Mouse (Mus musculus): ENCODE data around the gene Mlxip.
A peak's percentile ranks its signal among the peaks of the same experiment; 100 is the strongest.

Gene Mlxip

DNA sequence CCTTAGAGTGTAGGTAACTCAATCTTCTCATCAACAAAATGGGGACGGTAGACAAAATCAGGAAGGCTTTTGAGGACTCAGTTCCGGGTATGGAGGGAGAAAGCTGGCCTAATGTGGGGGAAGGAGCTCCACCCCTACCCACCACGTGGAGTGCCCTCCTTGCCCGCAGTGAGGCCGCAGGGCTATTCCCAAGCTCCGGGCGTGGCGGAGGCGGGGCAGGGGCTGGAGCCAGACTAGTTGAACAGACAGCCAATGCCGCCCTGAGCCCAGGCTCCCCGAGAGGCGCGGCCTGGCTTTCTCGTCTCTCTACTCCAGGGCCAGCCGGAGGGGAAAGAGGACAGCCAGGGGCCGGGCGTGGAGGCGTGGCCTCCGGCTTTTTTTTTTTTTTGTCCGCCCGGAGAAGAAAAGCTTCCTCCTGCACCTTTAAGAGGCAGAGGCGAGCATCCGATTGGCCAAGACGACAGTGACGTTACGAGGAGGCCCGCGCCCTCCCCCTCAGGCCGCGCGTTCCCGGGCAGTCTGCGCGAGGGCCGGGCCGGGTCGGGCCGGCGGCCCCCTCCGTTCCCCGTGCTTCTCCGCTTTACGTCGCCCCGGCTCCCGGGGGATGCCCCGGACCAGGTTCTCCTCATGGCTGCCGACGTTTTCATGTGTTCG, at the start of gene Mlxip:
Gene Mlxip, plus strand, starts transcription at position 496 of the 654 bp plus-strand sequence.
- DNase-seq (ENCODE audit: extremely low spot score, low read depth, low spot score) = peak; percentile 71

- no peak for DNase-seq (ENCODE audit: extremely low spot score, low read depth, low spot score)
Observed at GRCm38 (mm10) chr5:123344963-123345852, 49.4 kb upstream of the Mlxip start.

DNA sequence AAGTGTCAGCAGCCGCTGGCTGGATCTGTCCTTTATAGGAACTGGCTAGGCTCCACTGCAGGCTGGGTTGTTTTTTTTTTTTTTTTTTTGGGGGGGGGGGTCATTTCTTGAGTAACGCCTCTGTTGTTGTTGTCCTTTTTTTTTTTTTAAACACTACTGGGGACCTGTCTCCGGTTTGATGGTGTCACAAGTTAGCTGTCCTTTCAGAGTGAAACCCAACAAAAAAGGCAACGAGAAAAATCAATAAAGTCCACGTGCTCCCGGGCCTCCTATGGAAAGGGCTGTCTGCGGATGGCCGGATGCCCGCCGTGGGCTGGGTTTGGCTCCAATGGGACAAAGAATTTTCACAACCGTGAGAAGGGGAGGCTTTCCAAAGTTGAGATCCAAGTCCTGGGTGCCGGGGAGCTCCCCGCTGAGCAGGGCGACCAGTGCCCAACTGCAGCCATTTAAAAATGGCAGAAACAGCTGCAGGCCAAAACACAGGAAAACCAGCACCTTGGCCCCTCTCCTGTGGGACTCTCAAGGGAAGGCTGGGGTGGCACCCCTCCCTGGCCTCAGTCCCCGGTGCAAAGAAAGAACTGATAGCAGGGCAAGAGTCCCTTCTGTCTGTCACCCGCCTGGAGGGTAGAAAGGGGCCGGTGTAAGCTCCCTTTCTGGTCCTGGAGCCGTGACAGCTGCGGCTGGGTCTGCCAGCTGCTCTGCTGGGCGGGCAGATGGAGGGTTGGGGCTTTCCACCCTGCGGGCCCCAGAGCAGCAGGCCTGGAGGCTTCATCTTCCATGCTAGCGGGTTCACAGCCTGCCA, 48.5 kb upstream of the Mlxip start:
- no peak for DNase-seq (ENCODE audit: extremely low spot score, low read depth, low spot score)

- no peak for DNase-seq (ENCODE audit: extremely low spot score, low read depth, low spot score)
Observed at GRCm38 (mm10) chr5:123346701-123347270, 47.8 kb upstream of the Mlxip start.

- DNase-seq (ENCODE audit: extremely low spot score, low read depth, low spot score) = no peak
Observed at GRCm38 (mm10) chr5:123347985-123348384, 46.6 kb upstream of the Mlxip start.

GRCm38 (mm10) chr5:123350386-123350785, 44.2 kb upstream of the Mlxip start:
- DNase-seq (ENCODE audit: extremely low spot score, low read depth, low spot score) = no peak

DNA sequence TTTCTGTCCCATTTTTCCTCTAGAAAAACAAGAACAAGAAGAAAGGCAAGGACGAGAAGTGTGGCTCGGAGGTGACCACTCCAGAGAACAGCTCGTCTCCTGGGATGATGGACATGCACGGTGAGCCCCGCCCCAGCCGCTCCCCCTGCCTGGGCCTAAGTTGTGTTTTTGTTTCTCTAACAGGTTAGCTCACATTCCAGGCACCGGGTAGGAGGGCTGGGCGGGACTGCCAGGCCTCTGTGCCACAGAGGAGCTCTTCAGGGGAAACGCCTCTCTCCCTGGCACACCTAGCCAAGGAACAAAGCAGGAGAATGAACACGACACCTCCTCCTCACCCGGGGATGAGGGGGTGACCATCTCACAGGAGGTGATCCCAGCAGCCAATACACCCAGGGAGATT, 38.7 kb upstream of the Mlxip start:
- DNase-seq (ENCODE audit: extremely low spot score, low read depth, low spot score) = no peak

DNA sequence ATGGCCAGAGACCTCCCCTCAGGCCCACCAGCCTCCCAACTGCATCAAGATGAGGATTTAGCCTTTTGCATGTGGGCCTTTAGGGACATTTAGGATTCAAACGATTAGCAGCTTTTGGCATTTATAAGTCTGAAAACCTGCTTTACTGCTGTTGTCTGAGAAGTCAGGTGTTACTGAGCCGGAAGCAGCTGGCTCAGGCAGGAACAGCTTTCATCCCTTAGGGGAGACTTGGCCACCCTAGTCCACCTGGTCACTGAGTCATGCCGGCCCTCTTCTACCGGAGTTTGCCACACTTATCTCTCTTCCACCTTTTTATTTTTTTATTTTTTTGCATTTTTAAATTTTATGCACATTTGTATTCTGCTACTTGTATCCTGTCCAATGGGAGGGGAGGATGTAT, 37.3 kb upstream of the Mlxip start:
- no peak for DNase-seq (ENCODE audit: extremely low spot score, low read depth, low spot score)

DNA sequence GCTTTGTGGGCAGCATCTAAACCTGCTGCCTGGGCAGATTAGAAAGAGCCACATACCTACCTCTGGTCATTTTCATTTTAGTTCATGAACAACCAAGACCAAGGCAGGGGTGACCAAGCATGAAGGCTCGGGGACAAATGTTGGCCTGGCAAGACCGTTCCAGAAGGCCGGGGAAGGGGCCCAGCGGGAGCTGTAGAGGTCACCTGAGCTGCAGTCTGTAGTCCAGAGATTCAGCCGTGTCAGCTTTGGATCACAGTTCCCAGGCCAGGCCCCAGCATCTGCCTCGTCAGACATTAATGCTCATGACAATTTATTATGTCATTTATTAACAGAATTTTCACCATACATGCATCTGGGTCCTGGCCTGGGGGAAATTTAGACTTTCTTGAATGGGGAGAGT, 35.2 kb upstream of the Mlxip start:
- no peak for DNase-seq (ENCODE audit: extremely low spot score, low read depth, low spot score)

DNA sequence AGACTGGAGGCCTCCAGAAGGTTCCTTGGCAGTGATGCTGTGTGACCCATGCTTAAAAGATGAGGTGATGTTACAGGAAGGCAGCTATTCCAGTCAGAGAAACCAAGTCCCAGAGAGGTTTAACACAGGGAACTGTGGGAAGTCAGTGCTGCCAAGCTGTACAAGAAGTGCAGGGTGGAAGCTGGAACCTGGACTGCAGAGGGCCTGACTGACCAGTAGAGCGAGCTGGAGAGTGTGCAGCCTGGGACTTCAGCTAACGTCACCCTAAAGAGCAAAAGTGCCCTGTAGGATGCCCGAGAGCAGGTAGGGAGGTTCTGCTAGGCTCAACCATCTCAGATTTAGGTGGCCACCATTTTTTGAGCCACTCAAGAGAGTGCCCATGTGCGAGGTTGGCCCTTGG, 31.7 kb upstream of the Mlxip start:
- no peak for DNase-seq (ENCODE audit: extremely low spot score, low read depth, low spot score)

DNA sequence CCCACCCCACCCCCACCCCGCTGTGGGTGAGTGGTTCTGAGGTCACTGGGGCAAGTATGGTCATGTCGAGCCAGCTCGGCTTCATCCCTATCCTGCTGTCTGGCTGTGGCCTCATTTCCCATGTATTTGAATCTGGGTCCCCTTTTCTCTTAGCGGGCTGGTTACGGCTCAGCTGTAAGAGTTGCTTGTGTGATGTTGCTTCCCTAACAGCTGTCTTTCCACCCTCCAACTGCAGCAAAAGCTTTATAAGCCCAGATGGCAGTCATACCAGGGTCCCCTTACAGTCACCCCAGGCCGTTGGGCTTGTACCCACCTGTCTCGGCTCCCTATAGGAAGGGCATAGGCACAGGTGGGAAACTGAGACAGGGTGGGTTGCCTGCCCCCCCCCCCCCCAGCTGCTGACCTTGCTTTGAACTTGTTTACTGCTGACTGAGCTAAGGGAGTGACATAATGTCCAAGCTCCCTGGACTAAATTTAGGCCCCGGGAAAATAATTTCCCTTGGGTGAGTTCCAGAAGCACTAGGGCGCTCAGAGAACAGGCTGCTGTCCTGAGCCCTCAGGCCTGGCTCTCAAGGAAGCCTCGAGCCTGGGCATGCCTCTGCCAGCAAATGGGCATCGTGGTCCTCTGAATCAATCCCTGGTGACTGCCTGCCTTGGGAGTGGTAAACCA, 30.2 kb upstream of the Mlxip start:
- DNase-seq (ENCODE audit: extremely low spot score, low read depth, low spot score) = no peak

DNA sequence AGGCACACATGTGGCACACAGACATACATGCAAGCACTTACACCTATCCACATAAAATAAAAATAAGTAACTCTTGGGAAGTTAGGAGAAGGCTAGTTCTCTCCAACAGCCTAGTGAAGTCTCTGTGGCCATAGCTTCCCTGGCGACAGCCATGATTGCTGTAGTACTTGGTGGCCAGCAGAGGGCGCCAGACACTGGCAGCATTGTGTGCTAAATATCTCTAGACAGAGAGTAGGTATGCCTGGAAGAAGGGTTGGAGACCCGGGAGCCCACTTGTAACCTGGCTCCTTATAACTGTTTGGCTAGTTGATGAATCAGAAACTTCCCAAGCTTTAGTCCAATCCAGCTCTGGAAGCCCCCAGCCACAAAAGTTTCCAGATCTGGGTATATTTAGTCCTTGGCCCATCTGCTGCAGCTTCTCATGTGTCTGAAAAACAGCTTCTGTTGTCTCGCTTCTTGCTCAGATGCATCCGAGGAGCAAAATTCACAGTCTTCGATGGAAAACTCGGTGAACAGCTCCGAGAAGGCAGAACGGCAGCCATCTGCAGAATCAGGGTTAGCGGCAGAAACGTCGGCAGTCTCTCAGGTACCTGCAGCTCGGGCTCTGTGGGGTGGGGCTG, 25.6 kb upstream of the Mlxip start:
- no peak for DNase-seq (ENCODE audit: extremely low spot score, low read depth, low spot score)

DNA sequence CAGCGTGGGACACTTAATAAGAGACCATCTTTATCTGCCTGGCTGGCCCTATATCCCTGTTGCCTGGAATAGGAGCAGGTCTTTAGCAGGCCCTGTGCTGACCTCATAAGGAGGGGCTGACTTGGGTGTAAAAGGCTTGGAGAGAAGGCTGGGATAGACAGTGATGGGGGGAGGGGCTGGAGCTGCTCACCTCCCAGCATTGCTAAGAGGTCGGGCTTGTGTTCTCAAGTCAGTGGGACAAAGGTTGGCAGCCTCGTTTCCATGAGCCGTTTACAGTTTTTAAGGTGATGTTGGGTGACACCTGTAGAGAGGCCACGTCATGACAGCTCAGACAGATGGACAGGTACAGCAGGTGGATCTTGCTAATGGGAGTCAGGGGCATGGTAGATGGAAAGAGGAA, 24.5 kb upstream of the Mlxip start:
- no peak for DNase-seq (ENCODE audit: extremely low spot score, low read depth, low spot score)

GRCm38 (mm10) chr5:123375262-123375661, 19.3 kb upstream of the Mlxip start:
- no peak for DNase-seq (ENCODE audit: extremely low spot score, low read depth, low spot score)

- DNase-seq (ENCODE audit: extremely low spot score, low read depth, low spot score) = no peak
Observed at GRCm38 (mm10) chr5:123375793-123376452, 18.7 kb upstream of the Mlxip start.

- DNase-seq (ENCODE audit: extremely low spot score, low read depth, low spot score) = no peak
Observed at GRCm38 (mm10) chr5:123376569-123376968, 18.0 kb upstream of the Mlxip start.

- peak; percentile 50 for DNase-seq (ENCODE audit: extremely low spot score, low read depth, low spot score)
Observed at GRCm38 (mm10) chr5:123377120-123377955, 17.3 kb upstream of the Mlxip start.

GRCm38 (mm10) chr5:123378712-123379111, 15.9 kb upstream of the Mlxip start:
- DNase-seq (ENCODE audit: extremely low spot score, low read depth, low spot score) = no peak

DNA sequence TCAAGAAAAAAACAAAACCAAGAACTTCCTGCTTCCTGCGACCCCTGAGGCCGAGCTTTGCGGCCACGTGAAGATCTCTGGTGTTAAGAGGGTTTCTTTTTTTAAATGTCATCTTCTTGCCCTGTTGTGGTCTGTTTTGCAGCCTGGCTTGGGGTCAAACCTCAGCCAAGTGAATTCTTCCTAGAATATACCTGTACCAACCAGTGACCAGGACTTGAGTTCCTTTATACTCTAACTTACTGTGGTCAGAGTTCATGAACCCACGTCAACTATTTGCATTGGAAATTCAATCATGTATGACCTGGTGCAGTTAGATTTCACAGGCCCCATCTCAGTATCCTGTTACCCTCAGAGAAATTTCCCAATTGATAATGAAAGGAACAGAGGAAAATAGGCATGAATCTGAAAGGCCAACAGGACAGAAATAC, 15.1 kb upstream of the Mlxip start:
- DNase-seq (ENCODE audit: extremely low spot score, low read depth, low spot score) = no peak
